Mouse (Mus musculus) limb, embryonic 10.5 days (tissue): ENCODE results near the gene Tbx1. TPM values are rescaled to one million over a fixed set of nuclear protein-coding genes. Genes with fewer than 3 reads are reported as not detected.

Experiments
- DNase-seq: peaks from one replicate; pipeline ENCODE4 v3.0.0-alpha.2; 2017; ENCODE audit warnings: low spot score
- H3K27ac ChIP-seq: fragments of 300-500 bp; sonication (generic); 2 replicates; pipeline ENCODE4 v1.5.1; 2016; ENCODE audit warnings: mild to moderate bottlenecking
- H3K27me3 ChIP-seq: fragments of 300-500 bp; sonication (generic); 2 replicates; pipeline ENCODE4 v1.6.1; 2016; ENCODE audit warnings: low read depth, mild to moderate bottlenecking; ENCODE audit not compliant: poor library complexity, severe bottlenecking
- H3K36me3 ChIP-seq: fragments of 300-500 bp; sonication (generic); 2 replicates; pipeline ENCODE4 v1.6.1; 2016; ENCODE audit warnings: mild to moderate bottlenecking, moderate library complexity
- H3K4me1 ChIP-seq: fragments of 300-500 bp; sonication (generic); 2 replicates; pipeline ENCODE4 v1.6.1; 2016
- H3K4me3 ChIP-seq: fragments of 300-500 bp; sonication (generic); 2 replicates; pipeline ENCODE4 v1.5.1; 2016; ENCODE audit warnings: mild to moderate bottlenecking, moderate library complexity
- H3K9me3 ChIP-seq: fragments of 300-500 bp; sonication (generic); replicated peaks from 2 replicates; pipeline ENCODE4 v1.6.1; 2016; ENCODE audit warnings: mild to moderate bottlenecking
- WGBS: fragments of 180-500 bp; shearing (Covaris S2); methylation state at CpG from one replicate; pipeline ENCODE4 v1.1.7; 2016; 5-methylcytosine and 5-hydroxymethylcytosine counted together
- polyA plus RNA-seq: library from polyadenylated mRNA; unstranded; fragments of >200 nt; fragmentation: Nextera tagmentation; extraction: Ambion mirVana; gene quantifications from 2 replicates; pipeline ENCODE4 v1.2.1, GENCODE M21; 2016

Gene Tbx1
- polyA plus RNA-seq, 1 experiment from 2014 or later: 1.7 TPM

- no peak overlapping the region for H3K4me3 ChIP-seq
- H3K36me3 ChIP-seq: no peaks in the 10 kb centered on the region
- DNase-seq: peak; percentile 25
- peaks cover 37% of the 10 kb centered on the region for H3K4me1 ChIP-seq
- no peak overlapping the region for H3K27ac ChIP-seq
- WGBS: 78% methylated on average over 2 of the region's 2 CpGs
- H3K9me3 ChIP-seq: no peaks in the 10 kb centered on the region
- peaks cover 96% of the 10 kb centered on the region for H3K27me3 ChIP-seq
Measured at GRCm38 (mm10) chr16:18593930-18594329, 3.5 kb upstream of the Tbx1 start.

- peaks cover 98% of the 10 kb centered on the region for H3K27me3 ChIP-seq
- under 1% methylated on average over 59 of the region's 59 CpGs for WGBS
- H3K9me3 ChIP-seq: no peaks in the 10 kb centered on the region
- peaks cover 52% of the 10 kb centered on the region for H3K4me1 ChIP-seq
- peak overlapping the region; percentile 25; the same call in 1 of the 2 replicates for H3K27ac ChIP-seq
- H3K36me3 ChIP-seq: no peaks in the 10 kb centered on the region
- DNase-seq: peak; percentile 82
- H3K4me3 ChIP-seq: peak overlapping the region; percentile 43
Measured at GRCm38 (mm10) chr16:18591047-18592018, 862 bp upstream of the Tbx1 start.

GRCm38 (mm10) chr16:18589080-18589621 is 1.3 kb downstream of the Tbx1 start:
- H3K9me3 ChIP-seq: no peaks in the 10 kb centered on the region
- H3K27me3 ChIP-seq: peaks cover 98% of the 10 kb centered on the region
- H3K4me1 ChIP-seq: peaks cover 55% of the 10 kb centered on the region
- no peak for DNase-seq
- H3K27ac ChIP-seq: no peak overlapping the region
- 9% methylated on average over 9 of the region's 9 CpGs for WGBS
- peak overlapping the region; percentile 43; the same call in 1 of the 2 replicates for H3K4me3 ChIP-seq
- no peaks in the 10 kb centered on the region for H3K36me3 ChIP-seq

GRCm38 (mm10) chr16:18588738-18589055 is 1.8 kb downstream of the Tbx1 start:
- no peaks in the 10 kb centered on the region for H3K36me3 ChIP-seq
- peaks cover 56% of the 10 kb centered on the region for H3K4me1 ChIP-seq
- no peak for DNase-seq
- no peaks in the 10 kb centered on the region for H3K9me3 ChIP-seq
- 0 out of 2 replicates have a peak overlapping the region, but pooled peaks have one; percentile 30 for H3K27ac ChIP-seq
- under 1% methylated on average over 31 of the region's 31 CpGs for WGBS
- peaks cover 98% of the 10 kb centered on the region for H3K27me3 ChIP-seq
- peak overlapping the region; percentile 29 for H3K4me3 ChIP-seq

- H3K4me1 ChIP-seq: peaks cover 58% of the 10 kb centered on the region
- WGBS: 1% methylated on average over 57 of the region's 57 CpGs
- H3K36me3 ChIP-seq: no peaks in the 10 kb centered on the region
- no peaks in the 10 kb centered on the region for H3K9me3 ChIP-seq
- H3K27me3 ChIP-seq: peaks cover 98% of the 10 kb centered on the region
- peak; percentile 70 for DNase-seq
- peak overlapping the region; percentile 44 for H3K4me3 ChIP-seq
- H3K27ac ChIP-seq: 0 out of 2 replicates have a peak overlapping the region, but pooled peaks have one; percentile 30
Measured at GRCm38 (mm10) chr16:18587847-18588737, 2.4 kb downstream of the Tbx1 start.

GRCm38 (mm10) chr16:18586906-18587546 is 3.4 kb downstream of the Tbx1 start:
- H3K4me1 ChIP-seq: peaks cover 68% of the 10 kb centered on the region
- H3K27ac ChIP-seq: peak overlapping the region; percentile 61
- H3K9me3 ChIP-seq: no peaks in the 10 kb centered on the region
- DNase-seq: peak; percentile 62
- H3K4me3 ChIP-seq: peak overlapping the region; percentile 49
- whole genome bisulfite sequencing: under 1% methylated on average over 53 of the region's 62 CpGs
- peaks cover 100% of the 10 kb centered on the region for H3K27me3 ChIP-seq
- no peaks in the 10 kb centered on the region for H3K36me3 ChIP-seq

- WGBS: under 1% methylated on average over 83 of the region's 83 CpGs
- DNase-seq: peak; percentile 70
- no peaks in the 10 kb centered on the region for H3K9me3 ChIP-seq
- H3K27me3 ChIP-seq: peaks cover 100% of the 10 kb centered on the region
- H3K36me3 ChIP-seq: no peaks in the 10 kb centered on the region
- H3K4me3 ChIP-seq: peak overlapping the region; percentile 49
- peaks cover 68% of the 10 kb centered on the region for H3K4me1 ChIP-seq
- H3K27ac ChIP-seq: peak overlapping the region; percentile 61
Measured at GRCm38 (mm10) chr16:18586076-18586905, 4.2 kb downstream of the Tbx1 start.

GRCm38 (mm10) chr16:18585676-18586075 is 4.8 kb downstream of the Tbx1 start:
- WGBS: 3% methylated on average over 10 of the region's 10 CpGs
- Histone ChIP-seq H3K4me3 (peak overlapping the region; percentile 49), H3K27ac (no peak overlapping the region), H3K9me3 (no peaks in the 10 kb centered on the region), H3K27me3 (peaks cover 100% of the 10 kb centered on the region), H3K4me1 (peaks cover 69% of the 10 kb centered on the region), H3K36me3 (no peaks in the 10 kb centered on the region)
- DNase-seq: peak; percentile 64

GRCm38 (mm10) chr16:18584901-18585510 is 5.5 kb downstream of the Tbx1 start:
- no peaks in the 10 kb centered on the region for H3K9me3 ChIP-seq
- H3K36me3 ChIP-seq: no peaks in the 10 kb centered on the region
- peaks cover 100% of the 10 kb centered on the region for H3K27me3 ChIP-seq
- peak overlapping the region; percentile 49 for H3K4me3 ChIP-seq
- H3K27ac ChIP-seq: no peak overlapping the region
- WGBS: 11% methylated on average over 10 of the region's 10 CpGs
- H3K4me1 ChIP-seq: peaks cover 63% of the 10 kb centered on the region
- DNase-seq: no peak

- 4% methylated on average over 10 of the region's 10 CpGs for WGBS
- Histone ChIP-seq H3K9me3 (no peaks in the 10 kb centered on the region), H3K27ac (no peak overlapping the region), H3K36me3 (no peaks in the 10 kb centered on the region), H3K4me3 (no peak overlapping the region; the same call in 1 of the 2 replicates), H3K27me3 (peaks cover 98% of the 10 kb centered on the region), H3K4me1 (peaks cover 55% of the 10 kb centered on the region)
- no peak for DNase-seq
Measured at GRCm38 (mm10) chr16:18583673-18584357, 6.7 kb downstream of the Tbx1 start.

- Histone ChIP-seq H3K4me1 (peaks cover 52% of the 10 kb centered on the region), H3K4me3 (0 out of 2 replicates have a peak overlapping the region, but pooled peaks have one; percentile 42), H3K9me3 (no peaks in the 10 kb centered on the region), H3K36me3 (no peaks in the 10 kb centered on the region), H3K27ac (no peak overlapping the region), H3K27me3 (peaks cover 97% of the 10 kb centered on the region)
- DNase-seq: peak; percentile 47
- WGBS: 8% methylated on average over 10 of the region's 10 CpGs
Measured at GRCm38 (mm10) chr16:18583169-18583568, 7.3 kb downstream of the Tbx1 start.
